Mouse (Mus musculus) ES-E14 (cell line): ENCODE measurements around the gene Dand5.

ENCODE experiments used
- CHD2 ChIP-seq: IDR thresholded peaks from 2 replicates; pipeline ENCODE4 v1.6.1; 2014; ENCODE audit warnings: mild to moderate bottlenecking, low read depth, low read length, inconsistent platforms
- HCFC1 ChIP-seq: IDR thresholded peaks from 2 replicates; pipeline ENCODE4 v1.6.1; 2012; ENCODE audit warnings: low read length, inconsistent platforms, borderline replicate concordance; ENCODE audit not compliant: insufficient read depth
- MAFK ChIP-seq: IDR thresholded peaks from 2 replicates; pipeline ENCODE4 v1.6.1; 2014; ENCODE audit warnings: mild to moderate bottlenecking, low read depth, low read length, inconsistent platforms; ENCODE audit not compliant: insufficient read depth
- ZNF384 ChIP-seq: IDR thresholded peaks from 2 replicates; pipeline ENCODE4 v1.6.1; 2012; ENCODE audit warnings: low read depth, low read length, inconsistent platforms

- no peak for TF ChIP-seq MAFK
- no peak for TF ChIP-seq HCFC1
- TF ChIP-seq CHD2, result no peak
- no peak for TF ChIP-seq ZNF384
Measured at GRCm38 (mm10) chr8:84780225-84780555, 42.4 kb downstream of the Dand5 start.
